Mouse (Mus musculus): ENCODE results near the gene Ttc16. TPM values are rescaled to one million over a fixed set of nuclear protein-coding genes. Genes with fewer than 3 reads are reported as not detected.

The Ttc16 gene
- polyA plus RNA-seq, 1 experiment from 2014 or later: 0.22 TPM

DNA sequence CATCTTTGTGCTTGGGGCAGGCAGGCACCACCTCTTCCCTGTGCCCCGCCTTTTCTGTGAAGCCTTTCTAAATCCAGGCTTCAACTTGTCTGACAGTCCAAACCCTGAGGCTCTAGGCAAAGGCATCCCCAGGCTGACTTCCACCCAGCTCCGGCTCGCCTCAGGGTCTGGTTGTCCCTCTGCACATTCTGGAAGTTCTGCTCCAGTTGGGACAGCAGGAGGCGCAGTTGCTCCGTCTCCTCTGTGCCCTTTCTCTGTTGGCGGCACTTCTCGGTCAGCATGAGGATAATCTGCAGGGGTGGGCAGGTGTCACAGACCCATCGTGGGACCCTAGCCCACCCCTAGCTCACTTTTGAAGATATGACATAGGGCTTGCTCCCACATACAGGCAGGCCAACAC is 3.7 kb upstream of the Ttc16 start:
- H3K9ac ChIP-seq (ENCODE audit: low read length): no peak overlapping the region
- peaks cover 9 to 12% of the 10 kb centered on the region in 2 experiments for H3K4me1 ChIP-seq (ENCODE audit: control insufficient read depth in 2 of 2, insufficient read depth in 2 of 2, low read length in 2 of 2)
- no peak overlapping the region for H3K4me2 ChIP-seq (ENCODE audit: low read length)
- WGBS: 13% methylated on average over 8 of the region's 8 CpGs
- H3K4me3 ChIP-seq (ENCODE audit: control insufficient read depth in 1 of 2, insufficient read depth in 1 of 2, low read depth in 1 of 2, low read length in 2 of 2): no peak overlapping the region
- H3K27ac ChIP-seq (replicated peaks in 1 of 2; ENCODE audit: control insufficient read depth in 1 of 2, insufficient read depth in 1 of 2, low read depth in 2 of 2, low read length in 2 of 2): no peak overlapping the region
- no peak for ATAC-seq (ENCODE audit: insufficient number of reproducible peaks, insufficient read depth, low FRiP score, low read depth)
- H3K9me3 ChIP-seq (ENCODE audit: control insufficient read depth, low read length): no peaks in the 10 kb centered on the region
- H3K27me3 ChIP-seq (ENCODE audit: control insufficient read depth, insufficient read depth, low read length): no peaks in the 10 kb centered on the region
- no peaks in the 10 kb centered on the region for H3K36me3 ChIP-seq (ENCODE audit: control insufficient read depth, insufficient read depth, low read length)

DNA sequence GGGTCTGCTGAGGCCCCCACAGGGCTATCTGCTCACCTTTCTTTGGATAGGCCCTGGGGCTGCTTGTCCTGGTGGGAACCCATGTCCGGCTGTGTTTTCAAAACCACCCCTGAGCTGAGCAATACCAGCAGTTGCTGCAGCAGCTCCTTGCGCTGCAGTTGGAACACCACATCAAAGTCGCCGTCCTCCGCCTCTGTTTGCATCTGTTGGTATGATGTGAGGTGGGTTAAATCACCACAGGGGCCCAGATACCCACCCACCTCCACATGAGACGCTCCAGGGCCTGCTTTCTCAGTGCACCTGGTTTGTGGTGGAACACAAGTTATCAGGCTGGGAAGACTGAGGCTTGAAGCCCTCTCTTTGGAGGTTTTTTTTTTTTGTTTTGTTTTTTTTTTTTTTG is 2.6 kb upstream of the Ttc16 start:
- no peak overlapping the region for H3K9ac ChIP-seq (ENCODE audit: low read length)
- peaks cover 7 to 9% of the 10 kb centered on the region in 2 experiments for H3K4me1 ChIP-seq (ENCODE audit: control insufficient read depth in 2 of 2, insufficient read depth in 2 of 2, low read length in 2 of 2)
- no peak overlapping the region for H3K27ac ChIP-seq (replicated peaks in 1 of 2; ENCODE audit: control insufficient read depth in 1 of 2, insufficient read depth in 1 of 2, low read depth in 2 of 2, low read length in 2 of 2)
- 93% methylated on average over 6 of the region's 6 CpGs for WGBS
- ATAC-seq (ENCODE audit: insufficient number of reproducible peaks, insufficient read depth, low FRiP score, low read depth): no peak
- no peak overlapping the region for H3K4me3 ChIP-seq (ENCODE audit: control insufficient read depth in 1 of 2, insufficient read depth in 1 of 2, low read depth in 1 of 2, low read length in 2 of 2)
- H3K9me3 ChIP-seq (ENCODE audit: control insufficient read depth, low read length): no peaks in the 10 kb centered on the region
- H3K36me3 ChIP-seq (ENCODE audit: control insufficient read depth, insufficient read depth, low read length): no peaks in the 10 kb centered on the region
- H3K4me2 ChIP-seq (ENCODE audit: low read length): no peak overlapping the region
- no peaks in the 10 kb centered on the region for H3K27me3 ChIP-seq (ENCODE audit: control insufficient read depth, insufficient read depth, low read length)

DNA sequence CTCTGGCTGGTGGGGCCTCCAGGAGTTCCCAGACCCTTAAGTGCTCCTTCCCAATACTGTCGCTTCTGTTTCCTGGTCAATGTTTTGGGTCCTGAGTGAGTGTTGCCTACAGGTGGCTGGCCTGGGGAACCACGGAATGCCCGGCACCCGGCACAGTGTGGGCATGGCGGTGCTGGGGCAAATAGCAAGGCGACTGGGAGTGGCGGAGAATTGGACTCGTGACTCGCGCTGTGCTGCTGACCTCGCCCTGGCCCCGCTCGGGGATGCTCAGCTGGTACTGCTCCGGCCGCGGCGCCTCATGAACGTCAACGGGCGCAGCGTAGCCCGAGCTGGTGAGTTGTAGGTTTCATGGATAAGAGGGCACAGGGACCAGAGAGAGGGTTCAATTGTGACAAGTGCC is 759 bp upstream of the Ttc16 start:
- Histone ChIP-seq H3K9ac (ENCODE audit: low read length) (peak overlapping the region; percentile 70), H3K36me3 (ENCODE audit: control insufficient read depth, insufficient read depth, low read length) (no peaks in the 10 kb centered on the region), H3K9me3 (ENCODE audit: control insufficient read depth, low read length) (no peaks in the 10 kb centered on the region), H3K27me3 (ENCODE audit: control insufficient read depth, insufficient read depth, low read length) (no peaks in the 10 kb centered on the region), H3K27ac (replicated peaks in 1 of 2; ENCODE audit: control insufficient read depth in 1 of 2, insufficient read depth in 1 of 2, low read depth in 2 of 2, low read length in 2 of 2) (no peak overlapping the region), H3K4me1 (ENCODE audit: control insufficient read depth in 2 of 2, insufficient read depth in 2 of 2, low read length in 2 of 2) (peaks cover 7 to 9% of the 10 kb centered on the region in 2 experiments), H3K4me2 (ENCODE audit: low read length) (peak overlapping the region; percentile 87), H3K4me3 (ENCODE audit: control insufficient read depth in 1 of 2, insufficient read depth in 1 of 2, low read depth in 1 of 2, low read length in 2 of 2) (peak overlapping the region; percentile 57 to 73)
- WGBS: 23% methylated on average over 22 of the region's 22 CpGs
- no peak for ATAC-seq (ENCODE audit: insufficient number of reproducible peaks, insufficient read depth, low FRiP score, low read depth)

DNA sequence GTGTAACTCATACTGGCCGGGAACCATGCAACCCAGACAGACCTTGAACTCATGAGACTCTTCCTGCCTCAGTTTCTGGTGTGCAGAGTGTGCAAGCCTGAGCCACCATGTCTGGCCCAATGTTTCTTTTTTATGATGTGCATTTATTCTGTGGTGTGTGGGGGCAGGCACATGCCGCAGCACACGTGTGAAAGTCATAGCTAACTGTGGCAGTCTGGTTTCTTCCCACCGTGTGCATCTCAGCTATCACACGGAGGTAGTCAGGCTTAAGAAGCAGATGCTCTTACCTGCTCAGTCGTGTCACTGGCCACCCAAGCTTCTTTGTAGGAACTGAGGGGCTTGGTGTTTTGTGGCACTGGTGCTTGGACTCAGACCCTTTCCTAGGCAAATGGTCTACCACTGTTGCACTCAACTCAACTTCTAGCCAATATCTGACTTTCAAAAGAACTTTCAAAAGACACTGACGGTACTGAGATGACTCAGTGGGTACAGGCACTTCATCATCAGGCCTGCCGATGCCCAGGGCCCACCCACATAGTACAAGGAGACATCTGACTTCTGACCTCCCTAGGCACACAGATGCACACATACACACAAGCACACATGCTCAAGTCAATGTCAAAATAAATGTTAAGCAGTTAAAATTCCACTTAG is 2.7 kb downstream of the Ttc16 start:
- Histone ChIP-seq H3K9me3 (ENCODE audit: control insufficient read depth, low read length) (no peaks in the 10 kb centered on the region), H3K9ac (ENCODE audit: low read length) (no peak overlapping the region), H3K4me1 (ENCODE audit: control insufficient read depth in 2 of 2, insufficient read depth in 2 of 2, low read length in 2 of 2) (peaks cover 7 to 9% of the 10 kb centered on the region in 2 experiments), H3K27ac (replicated peaks in 1 of 2; ENCODE audit: control insufficient read depth in 1 of 2, insufficient read depth in 1 of 2, low read depth in 2 of 2, low read length in 2 of 2) (no peak overlapping the region), H3K27me3 (ENCODE audit: control insufficient read depth, insufficient read depth, low read length) (no peaks in the 10 kb centered on the region), H3K4me3 (ENCODE audit: control insufficient read depth in 1 of 2, insufficient read depth in 1 of 2, low read depth in 1 of 2, low read length in 2 of 2) (no peak overlapping the region), H3K36me3 (ENCODE audit: control insufficient read depth, insufficient read depth, low read length) (no peaks in the 10 kb centered on the region), H3K4me2 (ENCODE audit: low read length) (no peak overlapping the region)
- 79% methylated on average over 8 of the region's 8 CpGs for WGBS
- ATAC-seq (ENCODE audit: insufficient number of reproducible peaks, insufficient read depth, low FRiP score, low read depth): no peak

DNA sequence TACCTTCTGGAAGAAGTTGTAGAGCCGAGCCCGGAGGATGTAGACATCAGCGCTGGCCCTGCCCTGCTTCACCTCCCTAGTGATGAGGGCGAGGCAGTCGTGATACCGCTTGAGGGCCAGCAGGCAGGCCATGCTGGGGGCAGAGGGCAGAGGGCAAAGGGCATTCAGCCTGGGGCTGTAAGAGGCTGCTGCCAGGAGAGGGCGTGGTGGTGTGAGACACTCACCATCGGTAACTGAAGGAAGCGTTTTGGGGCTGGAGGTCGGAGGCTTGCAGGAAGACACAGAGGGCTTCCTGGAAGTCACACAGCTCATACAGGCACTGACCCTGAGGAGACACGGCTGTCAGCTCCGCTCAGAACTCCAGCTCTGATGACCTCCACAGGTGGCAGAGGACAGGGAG is 3.5 kb downstream of the Ttc16 start:
- WGBS: 29% methylated on average over 12 of the region's 12 CpGs
- Histone ChIP-seq H3K4me2 (ENCODE audit: low read length) (no peak overlapping the region), H3K9ac (ENCODE audit: low read length) (no peak overlapping the region)

DNA sequence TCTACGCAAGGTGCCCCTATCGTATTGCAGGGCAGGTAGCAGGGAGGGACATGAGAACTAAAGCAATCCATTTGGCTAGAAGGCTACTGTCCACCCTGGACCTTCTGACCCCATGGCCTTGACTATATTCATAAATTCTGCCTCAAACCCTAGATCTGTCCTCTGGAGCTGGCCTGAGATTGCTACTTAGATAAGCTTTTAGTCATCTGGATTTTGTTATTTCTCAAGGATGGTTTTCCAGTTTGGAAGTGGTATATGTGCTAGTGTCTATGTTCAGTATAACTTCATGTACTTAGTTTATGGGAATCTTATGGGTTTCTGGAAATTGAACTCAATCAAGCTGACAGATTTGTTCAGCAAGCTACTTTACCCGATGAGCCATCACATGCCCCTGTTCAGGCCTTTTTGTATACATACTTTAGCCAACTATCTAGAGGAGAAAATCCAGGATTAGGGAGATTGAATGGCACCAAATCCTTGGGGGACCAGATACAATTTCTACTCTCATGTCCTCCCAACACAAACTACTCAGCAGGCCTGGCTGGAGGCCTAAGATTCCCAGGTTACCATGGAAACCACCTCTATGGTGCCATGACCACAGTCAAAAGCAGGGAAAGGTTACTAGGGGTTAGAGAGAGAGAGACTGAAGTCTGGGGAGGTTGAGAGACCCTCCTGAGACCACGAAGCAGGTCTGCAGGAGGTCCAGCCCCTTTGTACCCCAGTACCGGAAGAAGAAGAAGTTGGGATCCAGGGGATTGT is 5.9 kb downstream of the Ttc16 start:
- Histone ChIP-seq H3K36me3 (ENCODE audit: control insufficient read depth, insufficient read depth, low read length) (no peaks in the 10 kb centered on the region), H3K4me1 (ENCODE audit: control insufficient read depth in 2 of 2, insufficient read depth in 2 of 2, low read length in 2 of 2) (no peaks in the 10 kb centered on the region), H3K4me2 (ENCODE audit: low read length) (no peak overlapping the region), H3K9ac (ENCODE audit: low read length) (no peak overlapping the region), H3K27me3 (ENCODE audit: control insufficient read depth, insufficient read depth, low read length) (no peaks in the 10 kb centered on the region), H3K27ac (replicated peaks in 1 of 2; ENCODE audit: control insufficient read depth in 1 of 2, insufficient read depth in 1 of 2, low read depth in 2 of 2, low read length in 2 of 2) (no peak overlapping the region), H3K9me3 (ENCODE audit: control insufficient read depth, low read length) (no peaks in the 10 kb centered on the region), H3K4me3 (ENCODE audit: control insufficient read depth in 1 of 2, insufficient read depth in 1 of 2, low read depth in 1 of 2, low read length in 2 of 2) (no peak overlapping the region)
- 88% methylated on average over 5 of the region's 5 CpGs for WGBS
- ATAC-seq (ENCODE audit: insufficient number of reproducible peaks, insufficient read depth, low FRiP score, low read depth): no peak

More for the DNA sequence above, 3.5 kb downstream of the Ttc16 start:
- Histone ChIP-seq H3K4me1 (ENCODE audit: control insufficient read depth in 2 of 2, insufficient read depth in 2 of 2, low read length in 2 of 2) (peaks cover 7 to 9% of the 10 kb centered on the region in 2 experiments), H3K4me3 (ENCODE audit: control insufficient read depth in 1 of 2, insufficient read depth in 1 of 2, low read depth in 1 of 2, low read length in 2 of 2) (no peak overlapping the region), H3K27me3 (ENCODE audit: control insufficient read depth, insufficient read depth, low read length) (no peaks in the 10 kb centered on the region), H3K27ac (replicated peaks in 1 of 2; ENCODE audit: control insufficient read depth in 1 of 2, insufficient read depth in 1 of 2, low read depth in 2 of 2, low read length in 2 of 2) (no peak overlapping the region), H3K9me3 (ENCODE audit: control insufficient read depth, low read length) (no peaks in the 10 kb centered on the region), H3K36me3 (ENCODE audit: control insufficient read depth, insufficient read depth, low read length) (no peaks in the 10 kb centered on the region)
- no peak for ATAC-seq (ENCODE audit: insufficient number of reproducible peaks, insufficient read depth, low FRiP score, low read depth)

DNA sequence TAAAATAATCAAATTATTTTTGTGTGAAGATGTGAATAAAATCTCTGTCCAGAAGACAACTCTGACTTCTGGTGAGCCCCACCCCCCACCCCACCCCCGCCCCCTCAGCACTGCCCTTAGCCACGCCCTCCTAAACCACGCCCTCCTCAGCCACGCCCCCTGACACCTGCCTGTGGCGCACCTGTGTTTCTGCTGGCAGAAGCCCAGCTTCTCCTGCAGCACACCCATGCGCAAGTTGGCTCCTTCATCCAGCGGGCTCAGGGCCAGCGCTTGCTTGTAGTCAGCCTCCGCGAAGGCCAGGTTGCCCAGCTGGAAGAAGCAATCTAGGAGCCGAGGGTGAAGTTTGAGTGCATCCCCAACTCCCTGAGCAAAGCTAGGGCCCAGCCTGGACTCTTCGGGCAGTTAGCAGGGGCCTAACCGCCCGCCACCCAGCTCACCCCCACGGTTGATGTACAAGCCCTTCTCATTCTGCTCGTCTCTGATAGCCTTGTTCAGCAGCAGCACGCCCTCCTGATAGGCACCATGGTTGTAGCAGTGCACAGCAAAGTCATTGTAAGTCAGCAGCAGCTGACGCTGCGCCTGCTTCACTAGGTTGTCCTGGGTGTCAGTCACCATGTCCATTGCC is 6.7 kb downstream of the Ttc16 start:
- 47% methylated on average over 19 of the region's 19 CpGs for WGBS
- no peak overlapping the region for H3K4me2 ChIP-seq (ENCODE audit: low read length)

More for the DNA sequence above, 6.7 kb downstream of the Ttc16 start:
- Histone ChIP-seq H3K27me3 (ENCODE audit: control insufficient read depth, insufficient read depth, low read length) (no peaks in the 10 kb centered on the region), H3K9me3 (ENCODE audit: control insufficient read depth, low read length) (no peaks in the 10 kb centered on the region), H3K36me3 (ENCODE audit: control insufficient read depth, insufficient read depth, low read length) (no peaks in the 10 kb centered on the region), H3K4me1 (ENCODE audit: control insufficient read depth in 2 of 2, insufficient read depth in 2 of 2, low read length in 2 of 2) (no peaks in the 10 kb centered on the region), H3K4me3 (ENCODE audit: control insufficient read depth in 1 of 2, insufficient read depth in 1 of 2, low read depth in 1 of 2, low read length in 2 of 2) (no peak overlapping the region), H3K9ac (ENCODE audit: low read length) (no peak overlapping the region), H3K27ac (replicated peaks in 1 of 2; ENCODE audit: control insufficient read depth in 1 of 2, insufficient read depth in 1 of 2, low read depth in 2 of 2, low read length in 2 of 2) (no peak overlapping the region)
- ATAC-seq (ENCODE audit: insufficient number of reproducible peaks, insufficient read depth, low FRiP score, low read depth): no peak

Data from heart, embryonic 14.5 days (tissue).